Mouse (Mus musculus) hindbrain, embryonic 15.5 days (tissue): Measurements from ENCODE around the gene Usf1. TPM values are rescaled to one million over a fixed set of nuclear protein-coding genes. Genes with fewer than 3 reads are reported as not detected.

Source experiments
- ATAC-seq: fragments of 200-750 bp; cut with Nextera tagmentation; 2 replicates; pipeline ENCODE4 v1.8.0; 2017; ENCODE audit warnings: low read depth, moderate number of reproducible peaks, moderate TSS enrichment; ENCODE audit not compliant: low FRiP score
- H3K27ac ChIP-seq: fragments of 300-500 bp; sonication (generic); replicated peaks from 2 replicates; pipeline ENCODE4 v1.5.1; 2015; ENCODE audit warnings: mild to moderate bottlenecking, inconsistent platforms
- H3K27me3 ChIP-seq: fragments of 300-500 bp; sonication (generic); 2 replicates; pipeline ENCODE4 v1.6.1; 2015; ENCODE audit warnings: control low read depth, inconsistent platforms
- H3K36me3 ChIP-seq: fragments of 300-500 bp; sonication (generic); 2 replicates; pipeline ENCODE4 v1.6.1; 2015; ENCODE audit warnings: control low read depth, inconsistent platforms
- H3K4me1 ChIP-seq: fragments of 300-500 bp; sonication (generic); replicated peaks from 2 replicates; pipeline ENCODE4 v1.6.1; 2015; ENCODE audit warnings: control low read depth, inconsistent platforms
- H3K4me2 ChIP-seq: fragments of 300-500 bp; sonication (generic); 2 replicates; pipeline ENCODE4 v1.6.1; 2015; ENCODE audit warnings: moderate library complexity, mild to moderate bottlenecking, inconsistent platforms
- H3K4me3 ChIP-seq: fragments of 300-500 bp; sonication (generic); 2 replicates; pipeline ENCODE4 v1.5.1; 2015; ENCODE audit warnings: mild to moderate bottlenecking, inconsistent platforms
- H3K9ac ChIP-seq: fragments of 300-500 bp; sonication (generic); 2 replicates; pipeline ENCODE4 v1.6.1; 2015; ENCODE audit warnings: inconsistent platforms
- H3K9me3 ChIP-seq: fragments of 300-500 bp; sonication (generic); 2 replicates; pipeline ENCODE4 v1.6.1; 2016; ENCODE audit warnings: control low read depth, inconsistent platforms
- WGBS: fragments of 180-500 bp; shearing (Covaris S2); methylation state at CpG from one replicate; pipeline ENCODE4 v1.1.7; 2015; 5-methylcytosine and 5-hydroxymethylcytosine counted together
- polyA plus RNA-seq: library from polyadenylated mRNA; unstranded; fragments of >200 nt; fragmentation: Nextera tagmentation; extraction: Ambion mirVana; gene quantifications from 2 replicates; pipeline ENCODE4 v1.2.1, GENCODE M21; 2015

The Usf1 gene
- polyA plus RNA-seq, 1 experiment from 2014 or later: 172 TPM

DNA sequence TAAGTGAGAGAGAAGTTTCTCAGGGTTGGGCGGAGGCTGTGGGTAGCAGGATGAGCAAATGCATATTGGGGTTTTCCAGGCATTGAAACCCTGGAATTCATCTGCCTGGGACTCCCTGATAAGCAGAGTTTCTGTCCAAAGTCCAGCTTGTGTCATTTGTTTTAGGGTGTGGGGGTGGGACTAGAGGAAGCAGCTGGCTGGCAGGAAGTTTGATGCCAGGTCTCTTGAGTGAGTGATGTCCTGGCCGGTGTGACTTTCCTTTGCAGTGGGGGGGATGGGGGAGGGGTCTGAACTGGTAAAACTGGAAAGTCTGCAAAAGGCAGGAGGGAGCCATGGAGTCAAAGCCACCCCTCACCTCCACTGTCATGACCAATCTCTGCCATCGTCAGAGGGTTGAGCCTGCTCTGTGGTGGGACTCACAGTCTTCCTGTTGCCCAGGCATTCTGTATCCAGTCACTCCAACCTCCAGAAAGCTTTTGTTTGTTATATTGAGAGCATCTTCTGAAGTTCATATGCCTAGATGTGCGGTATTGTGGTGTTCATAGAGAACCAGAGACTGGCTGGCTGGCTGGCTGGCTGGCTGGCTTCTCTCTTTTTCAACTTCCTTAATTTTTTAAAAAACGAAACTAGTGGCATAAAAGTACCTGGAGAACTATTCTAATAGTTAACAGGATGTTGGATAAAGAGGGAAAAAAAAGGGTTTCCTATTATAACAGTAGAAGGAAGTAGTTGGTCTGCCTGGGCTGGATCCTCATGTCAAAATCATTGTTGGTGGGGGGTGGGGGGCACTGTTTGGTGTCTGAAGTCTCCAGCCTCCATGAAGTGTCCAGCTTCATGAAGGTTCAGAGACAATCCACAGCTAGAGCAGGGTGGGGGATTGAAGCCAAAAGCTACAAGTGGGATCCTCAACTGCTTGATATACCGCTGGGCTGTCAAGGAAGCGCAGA, 30.6 kb downstream of the Usf1 start:
- H3K27ac ChIP-seq: 0 out of 2 replicates have a peak overlapping the region, but pooled peaks have one; percentile 18
- no peak for ATAC-seq
- no peak overlapping the region for H3K4me3 ChIP-seq

DNA sequence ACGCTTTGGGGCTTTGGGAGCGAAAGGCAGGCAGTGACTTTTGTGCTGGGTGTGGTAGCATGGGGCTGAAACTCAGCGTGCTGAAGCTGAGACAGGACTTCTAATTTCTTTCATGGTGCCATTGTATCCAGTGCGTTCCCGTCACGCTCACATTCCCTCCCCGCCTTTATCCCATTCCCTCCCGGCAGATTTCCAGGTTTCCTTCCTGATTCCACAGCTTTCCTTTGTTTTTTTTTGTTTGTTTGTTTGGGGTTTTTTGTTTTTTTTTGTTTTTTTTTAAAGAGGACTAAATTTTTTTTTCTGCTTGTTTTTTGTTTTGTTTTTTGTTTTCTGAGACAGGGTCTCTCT, 31.3 kb downstream of the Usf1 start:
- no peak overlapping the region for H3K9ac ChIP-seq
- H3K9me3 ChIP-seq: no peaks in the 10 kb centered on the region
- no peak overlapping the region for H3K4me3 ChIP-seq
- peaks cover 21% of the 10 kb centered on the region for H3K27me3 ChIP-seq
- ATAC-seq: no peak
- 49% methylated on average over 8 of the region's 8 CpGs for WGBS
- no peaks in the 10 kb centered on the region for H3K36me3 ChIP-seq
- no peak overlapping the region for H3K4me2 ChIP-seq
- peaks cover 10% of the 10 kb centered on the region for H3K4me1 ChIP-seq
- H3K27ac ChIP-seq: no peak overlapping the region

More for the DNA sequence above, 30.6 kb downstream of the Usf1 start:
- Histone ChIP-seq H3K9ac (no peak overlapping the region), H3K27me3 (peaks cover 26% of the 10 kb centered on the region), H3K36me3 (no peaks in the 10 kb centered on the region), H3K4me2 (no peak overlapping the region), H3K9me3 (no peaks in the 10 kb centered on the region), H3K4me1 (peaks cover 14% of the 10 kb centered on the region)
- 61% methylated on average over 7 of the region's 7 CpGs for WGBS

DNA sequence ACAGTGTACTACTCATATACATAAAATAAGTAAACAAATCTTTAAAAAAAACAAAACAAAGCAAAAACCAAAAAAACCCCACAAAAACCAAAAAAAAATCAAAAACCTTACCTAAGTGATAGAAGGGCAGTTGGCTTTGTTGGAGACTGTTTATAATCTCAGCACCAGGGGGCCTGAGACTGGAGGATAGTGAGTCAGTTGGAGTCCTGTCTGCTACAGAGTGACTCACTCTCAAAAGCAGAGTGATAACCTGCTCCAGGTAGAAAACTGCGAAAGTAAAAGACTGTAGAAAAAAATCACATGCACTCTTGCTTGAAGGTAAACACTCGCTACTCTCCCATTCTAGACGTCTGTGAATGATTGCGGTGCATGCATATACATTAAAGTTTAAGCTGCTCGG, 33.9 kb downstream of the Usf1 start:
- no peak for ATAC-seq
- 92% methylated on average over 5 of the region's 5 CpGs for whole genome bisulfite sequencing
- H3K4me1 ChIP-seq: 0 out of 2 replicates have a peak, but pooled peaks cover 4% of the 10 kb centered on the region
- H3K27ac ChIP-seq: no peak overlapping the region
- no peaks in the 10 kb centered on the region for H3K9me3 ChIP-seq
- no peak overlapping the region for H3K9ac ChIP-seq
- H3K36me3 ChIP-seq: no peaks in the 10 kb centered on the region
- H3K27me3 ChIP-seq: no peaks in the 10 kb centered on the region
- no peak overlapping the region for H3K4me2 ChIP-seq
- H3K4me3 ChIP-seq: no peak overlapping the region

DNA sequence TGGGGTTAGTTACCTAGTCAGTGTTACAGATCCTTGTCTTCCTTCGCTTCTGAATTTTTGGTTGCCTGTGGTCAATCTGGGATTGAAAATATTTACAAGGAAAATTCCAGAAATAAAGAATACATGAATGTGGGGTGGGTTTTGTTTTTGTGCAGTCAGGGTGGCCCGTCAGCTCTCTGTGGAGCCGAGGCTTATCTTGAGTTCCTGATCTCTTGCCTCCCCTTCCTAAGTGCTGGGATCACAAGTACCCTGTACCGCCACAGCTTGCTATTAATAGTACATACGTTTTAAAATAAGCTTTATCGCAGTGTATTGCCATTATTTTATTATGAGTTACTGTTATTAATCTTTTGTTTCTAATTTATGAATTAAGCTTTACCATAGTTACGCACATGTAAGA, 35.7 kb downstream of the Usf1 start:
- Histone ChIP-seq H3K4me1 (no peaks in the 10 kb centered on the region), H3K36me3 (no peaks in the 10 kb centered on the region), H3K9ac (no peak overlapping the region), H3K4me3 (no peak overlapping the region), H3K9me3 (no peaks in the 10 kb centered on the region), H3K27ac (no peak overlapping the region), H3K27me3 (no peaks in the 10 kb centered on the region), H3K4me2 (no peak overlapping the region)
- no peak for ATAC-seq
- 84% methylated on average over 7 of the region's 7 CpGs for WGBS

DNA sequence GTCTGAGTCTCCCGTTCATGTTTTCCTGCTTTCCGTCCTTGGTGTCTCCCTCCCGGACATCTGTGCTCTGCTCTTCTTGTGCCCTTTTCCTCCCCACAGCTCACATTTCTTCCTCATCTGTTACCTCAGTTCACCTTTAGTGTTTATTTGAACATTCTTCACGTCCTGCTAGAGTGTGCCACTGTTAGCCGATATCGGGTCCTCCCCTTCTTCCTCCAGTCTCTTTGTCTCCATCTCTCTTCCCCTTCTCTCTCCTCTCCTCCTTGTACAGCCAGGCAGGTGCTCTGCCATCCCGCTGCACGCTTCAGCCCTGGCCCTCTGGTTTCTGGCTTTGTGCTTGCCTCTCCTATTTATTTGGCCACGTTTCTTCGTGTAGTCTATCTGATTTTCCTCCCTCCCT, 36.6 kb downstream of the Usf1 start:
- H3K9me3 ChIP-seq: no peaks in the 10 kb centered on the region
- no peak overlapping the region for H3K27ac ChIP-seq
- H3K4me1 ChIP-seq: no peaks in the 10 kb centered on the region
- no peak overlapping the region for H3K4me3 ChIP-seq
- ATAC-seq: no peak
- 74% methylated on average over 10 of the region's 10 CpGs for WGBS
- H3K36me3 ChIP-seq: no peaks in the 10 kb centered on the region
- H3K4me2 ChIP-seq: no peak overlapping the region
- no peak overlapping the region for H3K9ac ChIP-seq
- no peaks in the 10 kb centered on the region for H3K27me3 ChIP-seq

DNA sequence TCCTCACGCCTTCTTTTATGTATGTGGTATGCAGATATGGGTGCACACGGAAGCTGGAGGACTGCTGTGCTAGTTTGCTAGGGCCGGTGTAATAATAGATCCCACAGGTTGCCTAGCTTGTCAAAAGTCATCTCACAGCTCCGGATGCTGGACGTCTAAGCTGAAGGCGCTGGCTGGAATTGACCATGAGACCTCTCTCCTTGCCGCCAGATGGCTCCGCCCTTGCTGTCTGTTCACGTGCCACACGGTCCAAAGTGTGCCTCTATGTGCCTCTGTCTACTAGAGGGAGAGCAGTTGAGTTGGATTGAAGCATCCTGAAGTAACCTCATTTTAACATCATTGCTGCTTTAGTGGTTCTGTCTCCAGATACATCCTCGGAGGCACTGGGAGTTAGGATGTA, 38.9 kb downstream of the Usf1 start:
- Histone ChIP-seq H3K27ac (no peak overlapping the region), H3K9ac (no peak overlapping the region), H3K27me3 (no peaks in the 10 kb centered on the region), H3K36me3 (no peaks in the 10 kb centered on the region), H3K9me3 (no peaks in the 10 kb centered on the region), H3K4me3 (no peak overlapping the region), H3K4me1 (no peaks in the 10 kb centered on the region), H3K4me2 (no peak overlapping the region)
- WGBS: 82% methylated on average over 11 of the region's 11 CpGs
- ATAC-seq: no peak

DNA sequence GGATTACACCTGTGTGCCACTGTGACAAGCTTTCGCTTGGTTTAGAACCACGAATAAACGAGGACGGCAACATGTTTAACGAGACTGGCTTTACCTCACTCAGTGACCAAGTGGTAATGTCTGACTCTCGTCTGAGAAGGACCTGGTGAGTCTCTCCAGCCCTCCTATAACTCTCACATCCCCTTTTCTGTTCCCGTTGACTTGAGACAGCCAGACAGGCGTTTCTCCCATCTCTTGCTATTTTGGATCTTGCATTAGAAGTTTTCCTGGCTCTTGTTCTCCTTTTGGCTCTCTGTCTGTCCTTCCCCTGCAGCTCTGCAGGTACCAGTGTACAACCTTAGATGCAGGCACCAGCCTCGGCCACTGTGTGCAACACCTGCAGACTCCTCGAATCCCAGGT, 39.9 kb downstream of the Usf1 start:
- Histone ChIP-seq H3K9me3 (no peaks in the 10 kb centered on the region), H3K27ac (no peak overlapping the region), H3K36me3 (no peaks in the 10 kb centered on the region), H3K27me3 (no peaks in the 10 kb centered on the region), H3K4me2 (no peak overlapping the region), H3K4me1 (no peaks in the 10 kb centered on the region), H3K4me3 (no peak overlapping the region), H3K9ac (no peak overlapping the region)
- ATAC-seq: no peak
- 86% methylated on average over 10 of the region's 10 CpGs for WGBS

DNA sequence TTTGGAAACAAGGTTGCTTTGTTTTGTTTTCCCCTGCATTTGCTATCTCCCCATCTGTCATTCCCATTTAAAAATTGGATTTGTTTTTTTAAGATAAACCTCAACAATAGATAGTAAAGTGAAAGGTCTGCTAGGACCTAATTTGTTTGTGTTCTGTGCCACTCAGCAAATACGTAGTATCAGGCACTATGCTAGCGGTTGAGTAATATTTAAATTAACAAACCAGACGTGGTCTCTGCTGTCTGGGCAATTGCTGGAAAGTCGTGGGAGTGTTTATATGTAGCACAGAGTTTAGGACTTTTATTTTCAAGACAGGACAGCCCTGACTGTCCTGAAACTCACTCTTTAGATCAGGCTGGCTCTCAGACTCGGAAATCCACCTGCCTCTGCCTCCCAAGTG, 41.4 kb downstream of the Usf1 start:
- no peak for ATAC-seq
- no peaks in the 10 kb centered on the region for H3K4me1 ChIP-seq
- H3K9me3 ChIP-seq: no peaks in the 10 kb centered on the region
- 80% methylated on average over 5 of the region's 5 CpGs for WGBS
- H3K4me3 ChIP-seq: no peak overlapping the region
- no peak overlapping the region for H3K4me2 ChIP-seq
- H3K27ac ChIP-seq: no peak overlapping the region
- H3K27me3 ChIP-seq: no peaks in the 10 kb centered on the region
- H3K36me3 ChIP-seq: no peaks in the 10 kb centered on the region
- H3K9ac ChIP-seq: no peak overlapping the region

DNA sequence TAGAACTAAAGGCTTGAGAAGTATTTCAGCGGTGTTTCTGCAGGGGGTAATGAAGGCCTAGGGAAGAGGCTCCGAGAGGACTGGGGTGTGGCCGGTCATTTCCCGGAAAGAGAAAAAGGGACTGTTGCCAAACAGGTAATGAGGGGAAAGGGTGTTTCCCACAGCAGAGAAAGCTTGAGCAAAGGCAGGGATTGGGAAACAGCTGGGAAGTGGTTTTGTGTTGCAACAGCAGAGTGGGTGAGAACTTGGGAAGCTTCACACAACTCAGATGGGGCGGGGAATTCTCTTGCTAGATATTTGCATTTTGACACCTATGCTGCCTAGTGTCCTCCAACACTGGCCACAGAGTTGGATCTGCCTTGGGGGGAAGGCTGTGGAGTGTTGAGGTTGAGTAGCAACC, 41.8 kb downstream of the Usf1 start:
- 84% methylated on average over 5 of the region's 5 CpGs for WGBS
- no peak for ATAC-seq
- H3K27ac ChIP-seq: no peak overlapping the region
- H3K4me3 ChIP-seq: no peak overlapping the region
- no peak overlapping the region for H3K4me2 ChIP-seq
- no peaks in the 10 kb centered on the region for H3K4me1 ChIP-seq
- no peaks in the 10 kb centered on the region for H3K36me3 ChIP-seq
- H3K27me3 ChIP-seq: no peaks in the 10 kb centered on the region
- no peak overlapping the region for H3K9ac ChIP-seq
- H3K9me3 ChIP-seq: no peaks in the 10 kb centered on the region

DNA sequence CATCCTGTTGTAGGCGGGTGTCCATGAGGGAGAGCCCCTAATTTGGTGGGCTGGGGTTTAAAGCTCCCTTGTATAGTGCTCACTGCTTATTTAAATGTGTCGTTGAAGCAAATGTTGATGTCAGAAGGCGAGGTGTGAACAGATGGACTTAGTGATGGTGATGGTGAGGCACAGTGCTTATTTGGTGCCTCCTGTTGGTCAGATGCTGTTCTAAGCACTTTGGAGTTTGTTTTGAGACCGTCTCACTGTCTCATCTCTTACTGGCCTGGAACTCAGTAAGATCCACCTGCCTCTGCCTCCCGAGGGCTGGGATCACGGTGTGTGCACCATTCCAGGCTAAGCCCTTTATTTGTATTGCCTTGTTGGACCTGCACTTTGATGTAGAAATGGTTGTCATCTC, 43.8 kb downstream of the Usf1 start:
- Histone ChIP-seq H3K36me3 (no peaks in the 10 kb centered on the region), H3K4me2 (no peak overlapping the region), H3K4me1 (peaks cover 4% of the 10 kb centered on the region; the same call in 1 of the 2 replicates), H3K27me3 (no peaks in the 10 kb centered on the region), H3K9me3 (no peaks in the 10 kb centered on the region), H3K9ac (no peak overlapping the region), H3K4me3 (no peak overlapping the region), H3K27ac (no peak overlapping the region)
- ATAC-seq: no peak
- whole genome bisulfite sequencing: 89% methylated on average over 6 of the region's 6 CpGs

DNA sequence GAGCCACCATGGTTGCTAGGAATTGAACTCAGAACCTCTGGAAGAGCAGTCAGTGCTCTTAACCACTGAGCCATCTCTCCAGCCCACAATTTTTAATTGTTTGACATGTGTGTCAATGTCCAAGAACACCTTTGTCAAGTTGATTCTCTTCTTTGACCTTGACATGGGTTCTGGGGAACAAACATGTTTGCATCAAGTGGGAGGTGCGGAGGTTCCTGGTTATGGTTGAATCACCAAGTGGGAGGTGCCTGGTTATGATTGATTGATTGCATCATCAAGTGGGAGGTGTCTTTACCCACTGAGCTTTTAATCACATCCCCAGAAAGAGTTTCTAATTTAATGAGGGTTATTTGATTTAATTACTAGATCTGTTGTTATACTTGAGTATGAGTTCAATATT, 46.5 kb downstream of the Usf1 start:
- H3K27ac ChIP-seq: no peak overlapping the region
- no peak overlapping the region for H3K4me2 ChIP-seq

DNA sequence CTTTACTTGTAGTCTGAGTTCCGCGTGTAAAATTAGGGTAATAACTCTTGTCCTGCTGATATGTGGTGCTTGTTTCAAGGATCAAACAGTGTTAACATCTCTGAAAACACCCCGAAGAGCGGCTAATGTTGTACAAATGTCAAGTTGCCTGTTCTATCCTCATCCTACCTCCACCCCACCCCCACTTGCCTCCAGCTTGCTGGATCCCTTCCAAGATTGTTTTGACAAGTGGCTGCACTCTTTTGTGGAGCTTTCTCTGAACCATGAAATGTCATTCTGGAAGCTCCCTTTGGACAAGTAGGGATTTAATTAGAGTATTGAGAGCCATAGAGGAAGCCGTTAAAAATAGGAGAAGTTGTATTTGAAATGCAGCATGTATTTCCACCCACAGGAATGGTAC, 48.7 kb downstream of the Usf1 start:
- 52% methylated on average over 5 of the region's 5 CpGs for WGBS
- no peak overlapping the region for H3K4me2 ChIP-seq
- peaks cover 9% of the 10 kb centered on the region; the same call in 1 of the 2 replicates for H3K4me1 ChIP-seq
- no peaks in the 10 kb centered on the region for H3K36me3 ChIP-seq
- no peak overlapping the region for H3K4me3 ChIP-seq
- H3K9me3 ChIP-seq: no peaks in the 10 kb centered on the region
- H3K9ac ChIP-seq: no peak overlapping the region
- no peaks in the 10 kb centered on the region for H3K27me3 ChIP-seq
- no peak overlapping the region for H3K27ac ChIP-seq
- no peak for ATAC-seq

More for the DNA sequence above, 46.5 kb downstream of the Usf1 start:
- H3K4me3 ChIP-seq: no peak overlapping the region
- ATAC-seq: no peak
- H3K27me3 ChIP-seq: no peaks in the 10 kb centered on the region
- no peaks in the 10 kb centered on the region for H3K9me3 ChIP-seq
- peaks cover 9% of the 10 kb centered on the region; the same call in 1 of the 2 replicates for H3K4me1 ChIP-seq
- 92% methylated on average over 1 of the region's 1 CpGs for WGBS
- no peaks in the 10 kb centered on the region for H3K36me3 ChIP-seq
- no peak overlapping the region for H3K9ac ChIP-seq
